Mouse (Mus musculus): ENCODE measurements at regions not wholly inside any gene's neighbourhood (a gene's known extent, or its start where the extent isn't known, plus 50 kb on each side); places are given as distances from the start of the nearest gene placed in this dataset.
A peak's percentile ranks its signal among the peaks of the same experiment; 100 is the strongest.

- WGBS (ENCODE audit: insufficient replicate concordance), result 15% methylated on average over 4 of the region's 4 CpGs
- no peak overlapping the region for H3K4me2 ChIP-seq (ENCODE audit: low read depth)
- DNase-seq (ENCODE audit: low read depth in 3 of 3, low spot score in 3 of 3), result no peak
- no peak for ATAC-seq (ENCODE audit: insufficient read depth)
- no peak overlapping the region for H3K4me3 ChIP-seq (ENCODE audit: insufficient read depth in 1 of 2, low read depth in 2 of 2, low read length in 2 of 2)
- no peaks in the 10 kb centered on the region for H3K36me3 ChIP-seq (replicated peaks; ENCODE audit: control insufficient read depth, insufficient read depth, low read depth)
- no peaks in the 10 kb centered on the region for H3K9me3 ChIP-seq (ENCODE audit: control insufficient read depth, low read length)
- H3K9ac ChIP-seq (replicated peaks), result no peak overlapping the region
- no peaks in the 10 kb centered on the region for H3K27me3 ChIP-seq (ENCODE audit: control insufficient read depth, insufficient read depth, low read length)
- H3K27ac ChIP-seq, result no peak overlapping the region
- no peaks in the 10 kb centered on the region for H3K4me1 ChIP-seq (replicated peaks; ENCODE audit: control insufficient read depth in 2 of 2, insufficient read depth in 2 of 2, low read length in 1 of 2)
- no peak for TF ChIP-seq EP300 (IDR thresholded peaks at IDR 0.05; ENCODE audit: low read depth)
- peak; percentile 56 for TF ChIP-seq CTCF (IDR thresholded peaks at IDR 0.05; ENCODE audit: low read depth)
Observed at GRCm38 (mm10) chr7:138734254-138734653, 111.6 kb upstream of the Ppp2r2d start.

GRCm38 (mm10) chr7:138724829-138725228 lies 121.0 kb upstream of the Ppp2r2d start:
- H3K4me2 ChIP-seq (ENCODE audit: low read depth), result no peak overlapping the region
- H3K27ac ChIP-seq, result no peak overlapping the region
- DNase-seq (ENCODE audit: low read depth in 3 of 3, low spot score in 3 of 3) (no peak), ATAC-seq (ENCODE audit: insufficient read depth) (no peak)
- no peaks in the 10 kb centered on the region for H3K27me3 ChIP-seq (ENCODE audit: control insufficient read depth, insufficient read depth, low read length)
- H3K36me3 ChIP-seq (replicated peaks; ENCODE audit: control insufficient read depth, insufficient read depth, low read depth), result no peaks in the 10 kb centered on the region
- WGBS (ENCODE audit: insufficient replicate concordance), result 53% methylated on average over 2 of the region's 2 CpGs
- no peaks in the 10 kb centered on the region for H3K9me3 ChIP-seq (ENCODE audit: control insufficient read depth, low read length)
- no peak overlapping the region for H3K4me3 ChIP-seq (ENCODE audit: insufficient read depth in 1 of 2, low read depth in 2 of 2, low read length in 2 of 2)
- TF ChIP-seq CTCF (IDR thresholded peaks at IDR 0.05; ENCODE audit: low read depth) (no peak), EP300 (IDR thresholded peaks at IDR 0.05; ENCODE audit: low read depth) (no peak)
- no peaks in the 10 kb centered on the region for H3K4me1 ChIP-seq (replicated peaks; ENCODE audit: control insufficient read depth in 2 of 2, insufficient read depth in 2 of 2, low read length in 1 of 2)
- H3K9ac ChIP-seq (replicated peaks), result no peak overlapping the region

GRCm38 (mm10) chr7:138719608-138720007 lies 126.3 kb upstream of the Ppp2r2d start:
- WGBS (ENCODE audit: insufficient replicate concordance), result 60% methylated on average over 5 of the region's 5 CpGs
- no peaks in the 10 kb centered on the region for H3K4me1 ChIP-seq (replicated peaks; ENCODE audit: control insufficient read depth in 2 of 2, insufficient read depth in 2 of 2, low read length in 1 of 2)
- H3K9me3 ChIP-seq (ENCODE audit: control insufficient read depth, low read length), result no peaks in the 10 kb centered on the region
- H3K9ac ChIP-seq (replicated peaks), result no peak overlapping the region
- no peak for ATAC-seq (ENCODE audit: insufficient read depth)
- TF ChIP-seq CTCF (IDR thresholded peaks at IDR 0.05; ENCODE audit: low read depth) (no peak), EP300 (IDR thresholded peaks at IDR 0.05; ENCODE audit: low read depth) (no peak)
- H3K27me3 ChIP-seq (ENCODE audit: control insufficient read depth, insufficient read depth, low read length), result no peaks in the 10 kb centered on the region
- DNase-seq (ENCODE audit: low read depth in 3 of 3, low spot score in 3 of 3), result no peak
- H3K27ac ChIP-seq, result no peak overlapping the region
- no peak overlapping the region for H3K4me2 ChIP-seq (ENCODE audit: low read depth)
- no peak overlapping the region for H3K4me3 ChIP-seq (ENCODE audit: insufficient read depth in 1 of 2, low read depth in 2 of 2, low read length in 2 of 2)
- H3K36me3 ChIP-seq (replicated peaks; ENCODE audit: control insufficient read depth, insufficient read depth, low read depth), result no peaks in the 10 kb centered on the region

- Histone ChIP-seq H3K4me3 (ENCODE audit: insufficient read depth in 1 of 2, low read depth in 2 of 2, low read length in 2 of 2) (no peak overlapping the region), H3K27me3 (ENCODE audit: control insufficient read depth, insufficient read depth, low read length) (no peaks in the 10 kb centered on the region), H3K9me3 (ENCODE audit: control insufficient read depth, low read length) (no peaks in the 10 kb centered on the region), H3K27ac (no peak overlapping the region), H3K36me3 (replicated peaks; ENCODE audit: control insufficient read depth, insufficient read depth, low read depth) (no peaks in the 10 kb centered on the region), H3K4me1 (replicated peaks; ENCODE audit: control insufficient read depth in 2 of 2, insufficient read depth in 2 of 2, low read length in 1 of 2) (no peaks in the 10 kb centered on the region), H3K9ac (replicated peaks) (no peak overlapping the region), H3K4me2 (ENCODE audit: low read depth) (no peak overlapping the region)
- ATAC-seq (ENCODE audit: insufficient read depth), result no peak
- no peak for DNase-seq (ENCODE audit: low read depth in 3 of 3, low spot score in 3 of 3)
- no peak for TF ChIP-seq EP300 (IDR thresholded peaks at IDR 0.05; ENCODE audit: low read depth)
- no peak for TF ChIP-seq CTCF (IDR thresholded peaks at IDR 0.05; ENCODE audit: low read depth)
- 58% methylated on average over 3 of the region's 3 CpGs for whole genome bisulfite sequencing (ENCODE audit: insufficient replicate concordance)
Observed at GRCm38 (mm10) chr7:138719115-138719514, 126.8 kb upstream of the Ppp2r2d start.

- Histone ChIP-seq H3K27ac (no peak overlapping the region), H3K4me3 (ENCODE audit: insufficient read depth in 1 of 2, low read depth in 2 of 2, low read length in 2 of 2) (no peak overlapping the region), H3K9ac (replicated peaks) (no peak overlapping the region), H3K4me2 (ENCODE audit: low read depth) (no peak overlapping the region), H3K36me3 (replicated peaks; ENCODE audit: control insufficient read depth, insufficient read depth, low read depth) (no peaks in the 10 kb centered on the region), H3K27me3 (ENCODE audit: control insufficient read depth, insufficient read depth, low read length) (no peaks in the 10 kb centered on the region), H3K9me3 (ENCODE audit: control insufficient read depth, low read length) (no peaks in the 10 kb centered on the region), H3K4me1 (replicated peaks; ENCODE audit: control insufficient read depth in 2 of 2, insufficient read depth in 2 of 2, low read length in 1 of 2) (no peaks in the 10 kb centered on the region)
- 76% methylated on average over 1 of the region's 1 CpGs for WGBS (ENCODE audit: insufficient replicate concordance)
- DNase-seq (ENCODE audit: low read depth in 3 of 3, low spot score in 3 of 3) (no peak), ATAC-seq (ENCODE audit: insufficient read depth) (no peak)
- TF ChIP-seq CTCF (IDR thresholded peaks at IDR 0.05; ENCODE audit: low read depth) (no peak), EP300 (IDR thresholded peaks at IDR 0.05; ENCODE audit: low read depth) (no peak)
Observed at GRCm38 (mm10) chr7:138714731-138715130, 131.1 kb upstream of the Ppp2r2d start.
